Mouse (Mus musculus) bone marrow macrophage, adult 2 months (primary cell): ENCODE results near the gene Chrm3. TPM values are rescaled to one million over a fixed set of nuclear protein-coding genes. Genes with fewer than 3 reads are reported as not detected.
A peak's percentile ranks its signal among the peaks of the same experiment; 100 is the strongest.
"Not testable (repeated sequence)": the region's sequence is repeated elsewhere in the genome, so short reads cannot be mapped to it uniquely, and the experiment has no call there.

Source experiments
- H3K27ac ChIP-seq: 2 replicates; pipeline ENCODE4 v1.5.1; 2012; ENCODE audit warnings: low read depth, low read length; ENCODE audit not compliant: insufficient read depth
- H3K4me1 ChIP-seq: 2 replicates; pipeline ENCODE4 v1.6.1; 2012; ENCODE audit warnings: low read length; ENCODE audit not compliant: control insufficient read depth, insufficient read depth
- H3K4me3 ChIP-seq: 2 replicates; pipeline ENCODE4 v1.5.1; 2012; ENCODE audit warnings: mild to moderate bottlenecking, low read length, moderate library complexity; ENCODE audit not compliant: insufficient read depth
- CTCF ChIP-seq: IDR thresholded peaks from 2 replicates; pipeline ENCODE4 v1.5.1; 2012; ENCODE audit warnings: low read depth, mild to moderate bottlenecking, low read length, moderate library complexity
- POLR2A ChIP-seq: IDR thresholded peaks from 2 replicates; pipeline ENCODE4 v1.6.1; 2012; ENCODE audit warnings: mild to moderate bottlenecking, low read depth, low read length, borderline replicate concordance
- polyA plus RNA-seq: library from polyadenylated mRNA; stranded (reverse); fragments of >200 nt; gene quantifications from 2 replicates; pipeline ENCODE4 v1.2.4, GENCODE M21; 2012; ENCODE audit not compliant: missing spikeins, insufficient read depth, insufficient read length

Chrm3 gene
- polyA plus RNA-seq, 1 experiment = not detected

GRCm38 (mm10) chr13:9846543-9847434 lies 513.9 kb downstream of the Chrm3 start:
- Histone ChIP-seq H3K27ac (no peak overlapping the region), H3K4me1 (no peaks in the 10 kb centered on the region), H3K4me3 (no peak overlapping the region)
- TF ChIP-seq CTCF = peak; percentile 99
- no peak for TF ChIP-seq POLR2A

- H3K27ac ChIP-seq, H3K4me1 ChIP-seq, H3K4me3 ChIP-seq: not testable (repeated sequence)
These were observed 526.4 kb downstream of the Chrm3 start for GRCm38 (mm10) chr13:9834146-9834679.

- TF ChIP-seq POLR2A (no peak), CTCF (peak; percentile 63)
- peaks cover 5% of the 10 kb centered on the region for H3K4me1 ChIP-seq
- no peak overlapping the region for H3K4me3 ChIP-seq
- H3K27ac ChIP-seq = no peak overlapping the region
These were observed 534.4 kb downstream of the Chrm3 start for GRCm38 (mm10) chr13:9826227-9826626.
